Mouse (Mus musculus) monocyte, adult 5-6 weeks (primary cell): ENCODE results near the gene Adsl. TPM values are rescaled to one million over a fixed set of nuclear protein-coding genes. Genes with fewer than 3 reads are reported as not detected.

ENCODE experiments used
- ATAC-seq: fragments of 153-309, 156-312 bp; replicated peaks from 2 replicates; pipeline ENCODE4 v1.8.0; 2017; ENCODE audit warnings: mild to moderate bottlenecking; ENCODE audit not compliant: low TSS enrichment, insufficient number of reproducible peaks, severe bottlenecking, poor library complexity, low FRiP score
- total RNA-seq: library from RNA; stranded (forward); fragments of 200-1000, 200-491, 200-594 nt; gene quantifications from 3 replicates; pipeline ENCODE4 v1.2.3, GENCODE M21; 2017

Adsl gene
- total RNA-seq, 1 experiment from 2014 or later = 51.4 TPM

- ATAC-seq = no peak
These were observed 11.6 kb upstream of the Adsl start for GRCm38 (mm10) chr15:80936686-80937085.

- no peak for ATAC-seq
These were observed 9.7 kb upstream of the Adsl start for GRCm38 (mm10) chr15:80938615-80939014.

GRCm38 (mm10) chr15:80939401-80939800 lies 8.9 kb upstream of the Adsl start:
- ATAC-seq = no peak

GRCm38 (mm10) chr15:80941468-80942040 lies 6.7 kb upstream of the Adsl start:
- no peak for ATAC-seq

GRCm38 (mm10) chr15:80945851-80946250 lies 2.4 kb upstream of the Adsl start:
- no peak for ATAC-seq

- ATAC-seq = no peak
These were observed 1.1 kb downstream of the Adsl start for GRCm38 (mm10) chr15:80949431-80949830.

GRCm38 (mm10) chr15:80950055-80950454 lies 1.8 kb downstream of the Adsl start:
- ATAC-seq = no peak

GRCm38 (mm10) chr15:80953971-80954370 lies 5.7 kb downstream of the Adsl start:
- ATAC-seq = no peak

GRCm38 (mm10) chr15:80954861-80955260 lies 6.6 kb downstream of the Adsl start:
- no peak for ATAC-seq

- ATAC-seq = no peak
These were observed 7.6 kb downstream of the Adsl start for GRCm38 (mm10) chr15:80955836-80956438.

- no peak for ATAC-seq
These were observed 21.1 kb downstream of the Adsl start for GRCm38 (mm10) chr15:80969371-80969770.

- no peak for ATAC-seq
These were observed 26.0 kb downstream of the Adsl start for GRCm38 (mm10) chr15:80974311-80974710.

GRCm38 (mm10) chr15:80975666-80976065 lies 27.4 kb downstream of the Adsl start:
- no peak for ATAC-seq

- ATAC-seq = peak; percentile 69
These were observed 29.5 kb downstream of the Adsl start, which contains the start of gene Sgsm3 for GRCm38 (mm10) chr15:80977620-80978334. Sgsm3 (plus strand) TSS chr15:80977765.

GRCm38 (mm10) chr15:80979611-80980010 lies 31.3 kb downstream of the Adsl start:
- ATAC-seq = no peak

GRCm38 (mm10) chr15:80981176-80981575 lies 32.9 kb downstream of the Adsl start:
- ATAC-seq = no peak

- ATAC-seq = no peak
These were observed 35.0 kb downstream of the Adsl start for GRCm38 (mm10) chr15:80983264-80983663.

GRCm38 (mm10) chr15:80988331-80988730 lies 40.0 kb downstream of the Adsl start:
- ATAC-seq = no peak

- 0 out of 2 replicates have a peak, but pooled peaks have one; percentile 40 for ATAC-seq
These were observed 41.4 kb downstream of the Adsl start for GRCm38 (mm10) chr15:80989712-80990111.

- ATAC-seq = no peak
These were observed 46.7 kb downstream of the Adsl start for GRCm38 (mm10) chr15:80994959-80995358.
